Mouse (Mus musculus) B cell, adult 2 months (primary cell): ENCODE data around the gene Fbxw16.
"Not testable (repeated sequence)": the region's sequence is repeated elsewhere in the genome, so short reads cannot be mapped to it uniquely, and the experiment has no call there.

ENCODE experiments used
- DNase-seq, 2 experiments: peaks; one replicate each; pipeline ENCODE4 v3.0.0; 2022

The Fbxw16 gene

DNA sequence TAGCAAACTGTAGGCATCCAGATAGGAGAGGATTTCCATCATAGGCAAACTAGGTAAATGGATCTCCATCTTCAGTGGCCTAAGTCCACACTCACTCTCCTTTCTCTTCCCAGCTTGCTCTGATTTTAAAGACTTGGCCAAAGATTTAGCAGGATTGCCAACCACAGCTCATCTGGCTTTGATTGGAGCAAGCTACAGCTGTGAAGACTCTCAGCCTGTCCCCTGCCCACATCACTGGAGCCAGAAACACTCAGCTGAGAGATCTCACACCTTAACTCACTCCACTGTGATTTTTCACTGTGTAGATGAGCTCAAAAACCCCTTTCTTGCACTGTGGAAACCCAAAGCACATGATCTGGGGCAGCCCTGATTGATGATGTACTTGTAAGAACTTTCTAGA is at the start of gene Fbxw16:
Fbxw16 (minus strand) TSS at position 101 of the 400 bp plus-strand sequence.
- DNase-seq = no peak

DNA sequence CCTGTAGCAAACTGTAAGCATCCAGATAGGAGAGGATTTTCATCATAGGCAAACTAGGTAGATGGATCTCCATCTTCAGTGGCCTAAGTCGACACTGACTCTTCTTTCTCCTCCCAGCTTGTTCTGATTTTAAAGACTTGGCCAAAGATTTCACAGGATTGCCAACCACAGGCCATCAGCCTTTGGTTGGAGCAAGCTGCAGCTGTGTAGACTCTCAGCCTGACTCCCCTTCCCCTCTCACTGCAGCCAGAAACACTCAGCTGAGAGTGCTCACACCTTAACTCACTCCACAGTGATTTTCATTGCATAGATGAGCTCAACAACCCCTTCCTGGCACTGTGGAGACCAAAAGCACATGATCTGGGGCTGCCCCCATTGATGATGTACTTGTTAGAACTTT is 46.8 kb upstream of the Fbxw16 start, which contains the start of gene Fbxw19:
Fbxw19 (minus strand) TSS at position 101 of the 400 bp plus-strand sequence.
- DNase-seq = not testable (repeated sequence)

DNA sequence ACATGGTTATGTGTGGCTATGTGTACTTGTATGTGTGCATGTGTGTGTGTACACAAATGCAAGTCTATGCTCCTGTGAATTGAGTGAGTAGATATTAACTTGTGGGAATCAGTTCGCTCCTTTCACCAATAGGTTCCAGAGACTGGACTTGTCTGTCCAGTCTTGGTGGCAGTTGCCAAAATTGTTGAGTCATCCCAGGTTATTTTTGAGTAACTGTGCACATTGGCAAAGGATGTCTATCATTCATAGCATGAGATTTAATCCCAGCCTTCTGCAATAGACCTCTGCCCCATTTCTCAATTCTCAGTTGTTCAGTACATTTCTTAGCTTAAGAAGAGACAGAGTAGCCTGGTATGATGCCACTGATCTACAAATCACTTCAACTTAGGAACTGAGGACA is 16.0 kb downstream of the Fbxw16 start:
- DNase-seq = no peak

DNA sequence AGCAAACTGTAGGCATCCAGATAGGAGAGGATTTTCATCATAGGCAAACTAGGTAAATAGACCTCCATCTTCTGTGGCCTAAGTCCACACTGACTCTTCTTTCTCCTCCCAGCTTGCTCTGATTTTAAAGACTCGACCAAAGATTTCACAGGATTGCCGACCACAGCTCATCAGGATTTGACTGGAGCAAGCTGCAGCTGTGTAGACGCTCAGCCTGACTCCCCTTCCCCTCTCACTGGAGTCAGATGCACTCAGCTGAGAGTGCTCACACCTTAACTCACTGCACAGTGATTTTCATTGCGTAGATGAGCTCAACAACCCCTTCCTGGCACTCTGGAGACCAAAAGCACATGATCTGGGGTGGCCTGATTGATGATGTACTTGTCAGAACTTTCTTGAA is 44.7 kb downstream of the Fbxw16 start, which contains the start of gene Fbxw22:
Fbxw22 (minus strand) TSS at position 101 of the 400 bp plus-strand sequence.
- DNase-seq = not testable (repeated sequence)
